Mouse (Mus musculus): ENCODE results near the gene Sbk2.

DNA sequence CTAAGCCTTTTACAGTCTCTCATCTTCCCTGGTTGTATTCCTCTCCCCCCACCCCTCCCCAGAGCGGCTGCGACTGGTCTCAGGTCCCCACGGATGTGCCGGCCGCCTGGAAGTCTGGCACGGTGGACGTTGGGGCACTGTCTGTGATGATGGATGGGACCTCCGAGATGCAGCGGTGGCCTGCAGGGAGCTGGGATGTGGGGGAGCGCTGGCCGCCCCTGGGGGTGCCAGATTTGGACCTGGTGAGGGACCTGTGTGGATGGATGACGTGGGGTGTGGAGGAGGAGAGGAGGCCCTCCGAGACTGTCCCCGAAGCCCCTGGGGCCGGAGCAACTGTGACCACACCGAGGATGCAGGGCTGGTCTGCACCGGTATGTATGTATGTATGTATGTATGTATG is 35.9 kb downstream of the Sbk2 start:
- no peak for TF ChIP-seq GATA1 (IDR thresholded peaks at IDR 0.05; ENCODE audit: low read length)
- no peak for TF ChIP-seq TAL1 (IDR thresholded peaks at IDR 0.05; ENCODE audit: low read length)

All from erythroblast, embryonic 14.5 days (primary cell).